Mouse (Mus musculus) spleen, postnatal 10 days (tissue): ENCODE measurements at regions not wholly inside any gene's neighbourhood (a gene's known extent, or its start where the extent isn't known, plus 50 kb on each side); places are given as distances from the start of the nearest gene placed in this dataset.

ENCODE experiments used
- DNase-seq, 2 experiments: peaks; one replicate each; pipeline ENCODE4 v3.0.0; 2021 to 2022; ENCODE audit warnings: low spot score in 2 of 2

DNA sequence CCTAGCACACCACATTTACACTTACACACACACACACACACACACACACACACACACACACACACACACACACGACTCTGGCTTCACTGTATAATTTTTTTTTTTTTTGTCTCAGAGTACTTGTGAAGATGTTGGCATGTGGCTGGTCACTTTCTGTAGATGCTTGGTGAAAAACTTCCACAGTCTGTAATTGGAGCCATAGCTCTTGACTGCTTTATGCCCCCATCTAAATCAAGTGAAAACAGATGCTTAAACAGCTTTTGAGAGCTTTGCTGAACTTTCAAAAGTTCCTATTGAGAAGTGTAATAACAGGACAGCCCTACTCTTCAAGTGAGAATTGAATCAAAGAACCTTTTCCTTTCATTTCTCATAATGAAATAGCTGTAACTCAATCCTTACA lies 317.7 kb downstream of the Gm21750 start:
- no peak for DNase-seq

DNA sequence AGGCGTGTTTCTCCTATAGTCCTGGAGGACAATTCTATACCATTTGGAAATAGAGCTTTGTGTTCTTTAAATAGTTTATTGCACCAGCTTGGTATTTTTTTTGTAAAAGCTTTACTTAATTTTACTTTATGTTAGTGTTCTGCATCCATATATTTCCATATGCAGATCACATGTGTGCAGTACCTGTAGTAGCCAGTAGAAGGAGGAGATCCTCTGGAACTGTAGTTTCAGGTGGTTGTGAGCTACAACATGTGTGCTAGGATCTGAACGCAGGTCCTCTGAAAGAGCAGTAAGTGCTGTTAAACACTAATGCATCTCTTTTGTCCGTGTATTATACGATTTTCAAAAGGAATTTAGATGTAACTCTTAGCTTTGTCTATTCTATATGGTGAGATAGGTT lies 335.2 kb downstream of the Gm21750 start:
- DNase-seq: no peak

DNA sequence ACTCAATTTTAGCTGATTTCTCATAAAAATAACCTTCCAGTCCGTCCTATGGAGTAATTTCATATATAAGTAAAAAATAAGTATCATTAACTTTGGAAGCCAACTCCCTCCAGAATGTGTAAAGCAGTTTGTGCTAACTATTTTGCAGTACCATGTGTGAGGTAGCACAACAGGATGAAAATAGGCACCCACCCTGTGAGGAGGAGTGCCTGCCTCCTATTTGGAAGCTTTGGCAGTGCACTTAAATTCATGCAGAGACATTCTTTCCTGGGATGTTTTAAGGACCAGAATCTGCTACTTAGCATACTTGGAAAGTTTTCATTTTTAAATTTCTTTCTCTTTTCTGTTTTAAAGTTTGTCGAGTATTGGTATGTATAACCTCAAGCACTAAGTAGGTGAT lies 336.8 kb downstream of the Gm21750 start:
- DNase-seq: no peak

DNA sequence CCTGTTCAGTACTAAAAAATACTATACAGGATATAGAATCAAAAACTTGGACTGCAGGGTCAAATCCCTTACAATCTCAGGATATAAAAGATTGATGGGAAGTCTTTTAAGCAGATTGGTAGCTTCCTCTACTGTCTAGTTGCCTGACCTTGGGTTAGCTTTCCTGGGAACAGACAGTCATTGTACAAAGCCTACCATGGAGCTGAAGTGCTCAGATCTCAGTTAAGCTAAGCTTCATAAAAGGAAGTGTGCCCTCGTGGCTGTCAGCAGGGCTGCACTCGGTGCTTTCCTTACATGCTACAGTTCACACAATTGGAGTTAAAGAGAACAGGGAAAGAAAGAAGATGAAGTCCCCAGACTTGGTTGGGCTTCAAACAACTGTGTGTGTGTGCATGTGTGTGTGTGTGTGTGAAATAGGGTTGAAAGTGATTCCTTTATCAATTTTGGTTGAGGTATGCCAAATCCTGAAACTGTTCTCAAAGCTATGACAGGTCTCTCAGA lies 338.4 kb downstream of the Gm21750 start:
- DNase-seq: no peak

DNA sequence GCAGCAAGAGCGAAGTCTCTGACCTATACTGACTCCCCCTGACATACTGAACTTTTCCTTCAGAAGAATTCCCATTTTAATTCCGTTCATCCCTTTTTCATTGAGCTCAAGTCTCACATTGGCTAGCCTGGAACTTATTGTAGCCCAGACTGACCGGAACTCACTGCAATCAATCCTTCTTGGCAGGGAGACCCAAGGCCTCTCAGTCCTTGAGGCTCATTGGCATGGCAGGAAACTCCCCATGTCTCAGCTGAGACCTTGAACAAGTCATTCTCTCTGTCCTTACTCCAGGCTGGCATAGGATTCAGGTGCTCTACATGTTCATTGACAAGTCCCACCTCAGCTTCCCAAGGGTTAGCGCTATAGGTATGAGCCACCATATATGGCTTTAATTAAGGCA lies 345.9 kb downstream of the Gm21750 start:
- no peak for DNase-seq

DNA sequence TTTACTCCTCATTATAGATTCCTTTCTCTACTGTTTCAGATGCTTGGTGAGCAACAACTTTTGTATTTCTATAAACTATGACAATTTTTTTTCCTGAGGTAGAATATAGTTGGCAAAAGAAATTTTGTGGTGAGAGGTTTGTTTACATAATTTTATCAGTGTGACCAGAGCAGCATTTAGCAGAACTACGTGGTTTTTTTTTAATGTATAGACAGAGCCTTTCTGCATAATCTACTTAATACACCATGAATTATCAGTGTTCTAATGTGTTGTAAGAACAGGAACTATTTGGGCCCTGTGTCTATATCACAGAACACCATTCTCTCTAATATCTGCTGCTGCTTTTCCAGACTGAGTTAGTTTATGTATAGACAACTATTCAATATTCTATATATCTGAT lies 350.5 kb downstream of the Gm21750 start:
- DNase-seq: no peak

DNA sequence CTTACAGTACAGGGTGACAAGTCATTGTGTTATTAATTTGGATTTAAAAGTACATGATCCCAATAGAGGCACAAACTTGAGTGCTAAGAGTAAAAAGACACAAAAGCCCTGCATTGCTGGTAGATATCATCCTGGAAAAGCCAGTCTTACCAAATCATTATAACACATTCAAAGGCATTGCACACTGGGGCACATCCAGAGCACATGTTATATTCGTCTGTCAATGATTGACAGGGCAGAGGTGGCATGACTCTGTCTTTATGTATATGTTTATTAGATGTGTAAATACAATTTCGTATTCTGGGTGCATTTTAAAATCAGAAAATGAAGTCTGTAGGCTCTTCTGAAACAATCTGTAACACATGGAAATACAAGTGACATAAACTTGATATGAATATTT lies 358.4 kb downstream of the Gm21750 start:
- DNase-seq: no peak

DNA sequence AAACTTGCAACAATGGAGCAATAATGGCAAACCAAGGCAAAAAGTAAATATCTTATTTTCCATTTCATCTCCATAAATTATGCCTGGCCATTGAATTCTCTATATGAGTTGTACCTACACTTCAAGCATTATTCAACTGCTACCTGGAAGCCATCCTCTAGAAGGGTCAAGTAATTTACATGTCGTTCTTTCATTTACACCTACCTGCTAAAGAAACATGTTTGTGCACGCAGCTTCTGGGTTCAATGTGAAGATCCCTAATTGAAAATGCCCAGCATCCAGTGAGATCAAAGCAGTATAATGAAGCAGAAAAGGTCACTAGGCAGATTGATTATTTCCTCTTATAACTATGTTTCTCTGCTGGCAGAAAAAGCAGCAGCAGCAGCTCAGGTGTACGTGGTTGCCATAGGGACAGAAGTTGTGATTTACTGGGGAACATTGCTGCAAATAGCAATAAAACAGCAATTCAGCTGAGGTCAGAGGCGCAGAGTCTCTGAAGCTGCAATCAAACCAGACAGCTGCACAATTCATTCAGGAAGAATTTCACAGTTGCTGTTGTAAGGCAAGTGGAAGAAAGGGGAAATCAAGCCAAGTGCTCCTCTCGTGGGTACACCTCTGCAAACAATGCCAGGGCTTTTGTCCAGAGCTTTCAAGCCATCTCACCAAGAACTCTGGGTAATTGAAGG lies 386.1 kb downstream of the Gm21750 start:
- no peak for DNase-seq

DNA sequence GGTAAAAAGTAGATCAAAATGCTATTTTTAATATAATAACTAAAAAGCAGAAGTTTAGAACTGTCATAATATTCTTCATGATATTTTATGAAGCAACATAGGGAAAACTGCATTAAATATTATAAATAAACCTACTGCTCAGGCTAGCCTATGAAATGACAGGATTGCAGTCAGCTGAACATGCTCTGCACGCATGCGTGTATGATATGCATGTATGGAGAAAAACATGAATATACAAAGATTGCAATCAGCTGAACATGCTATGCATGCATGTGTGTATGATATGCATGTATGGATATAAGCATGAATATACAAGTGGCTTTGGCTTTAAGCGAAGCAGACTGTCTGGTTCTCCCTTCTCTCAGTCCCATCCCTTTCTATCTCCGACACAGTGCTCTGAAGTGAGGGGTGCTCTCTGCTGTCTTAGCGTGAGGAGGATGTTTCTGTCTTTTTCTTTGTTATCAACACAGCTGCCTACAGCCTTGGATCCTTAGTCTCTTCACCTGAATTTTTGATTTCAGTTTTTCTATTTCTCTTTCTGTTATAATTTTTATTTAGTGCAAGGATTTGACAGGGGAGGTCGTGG lies 386.8 kb downstream of the Gm21750 start:
- no peak for DNase-seq

DNA sequence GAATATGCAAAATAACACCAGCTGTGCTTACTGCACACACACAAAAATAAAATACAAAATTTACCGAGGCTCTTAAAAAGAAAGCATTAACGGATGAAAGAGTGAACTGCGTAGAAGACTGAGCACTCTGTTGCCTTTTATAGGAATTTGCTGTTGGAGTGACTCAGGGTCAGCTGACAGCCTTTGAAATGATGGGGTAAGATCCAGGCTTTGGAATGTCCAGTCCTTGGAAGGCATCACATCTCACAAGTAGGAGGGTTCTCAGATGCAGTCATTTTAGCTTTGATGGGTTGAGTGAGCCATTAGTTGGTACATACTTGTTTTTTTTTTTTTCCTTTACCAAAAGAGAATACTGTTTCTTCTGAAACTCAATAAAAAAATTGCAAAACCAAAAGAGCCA lies 387.4 kb downstream of the Gm21750 start:
- DNase-seq: no peak

DNA sequence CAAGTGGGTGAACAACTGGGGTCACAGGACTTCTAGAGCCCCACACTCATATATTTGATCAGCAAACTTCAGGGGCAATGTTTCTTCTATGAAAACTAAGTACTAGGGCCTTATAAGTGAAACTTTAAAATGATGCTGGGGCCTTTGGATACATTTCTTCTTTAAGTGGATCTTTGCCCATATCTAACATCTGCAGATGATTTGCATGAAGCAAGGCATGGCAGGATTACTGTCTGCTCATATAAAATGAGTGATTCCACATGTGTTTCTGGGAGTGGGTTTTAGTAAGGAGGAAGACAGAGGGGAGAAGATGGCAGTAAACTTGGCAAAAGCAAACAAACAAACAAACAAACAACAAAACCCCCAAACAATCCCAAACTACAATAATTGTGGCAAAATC lies 405.0 kb downstream of the Gm21750 start:
- no peak for DNase-seq

DNA sequence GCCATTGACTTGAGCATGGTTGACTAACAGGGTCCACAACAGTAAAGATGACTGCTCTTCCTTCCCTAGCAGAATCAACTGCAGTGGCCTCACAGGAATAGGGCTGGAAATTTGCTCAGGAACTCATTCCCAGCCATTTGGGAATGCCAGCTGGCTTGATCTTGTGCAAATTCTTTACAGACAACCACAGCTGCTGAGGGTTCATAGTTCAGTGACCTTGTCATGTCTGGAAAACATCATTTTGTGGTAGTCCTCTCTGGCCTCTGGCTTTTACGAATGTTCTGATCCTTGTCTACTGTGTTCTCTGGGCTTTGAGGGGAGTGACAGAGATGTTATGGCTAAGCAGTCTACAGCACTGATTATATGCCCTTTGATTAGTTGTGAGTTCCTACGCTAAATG lies 432.0 kb downstream of the Gm21750 start:
- no peak for DNase-seq

DNA sequence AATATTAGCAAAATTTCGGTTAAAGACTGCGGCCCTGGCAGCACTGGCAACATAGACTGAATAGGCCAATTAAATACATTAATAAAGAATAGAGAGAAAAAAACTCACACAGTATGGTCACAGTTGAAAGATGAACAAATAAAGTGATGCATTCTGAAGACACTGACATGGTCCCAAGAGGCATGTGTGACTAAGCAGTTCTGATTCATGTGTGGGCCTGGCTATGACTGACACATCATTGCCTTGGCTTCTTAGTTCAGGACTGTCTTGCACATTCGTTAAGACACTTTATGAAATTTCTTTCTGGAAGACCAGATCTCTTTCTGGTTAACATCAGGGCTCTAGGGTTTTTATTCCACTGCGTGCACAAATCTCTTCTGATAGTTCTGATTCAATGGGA lies 438.7 kb downstream of the Gm21750 start:
- DNase-seq: no peak

DNA sequence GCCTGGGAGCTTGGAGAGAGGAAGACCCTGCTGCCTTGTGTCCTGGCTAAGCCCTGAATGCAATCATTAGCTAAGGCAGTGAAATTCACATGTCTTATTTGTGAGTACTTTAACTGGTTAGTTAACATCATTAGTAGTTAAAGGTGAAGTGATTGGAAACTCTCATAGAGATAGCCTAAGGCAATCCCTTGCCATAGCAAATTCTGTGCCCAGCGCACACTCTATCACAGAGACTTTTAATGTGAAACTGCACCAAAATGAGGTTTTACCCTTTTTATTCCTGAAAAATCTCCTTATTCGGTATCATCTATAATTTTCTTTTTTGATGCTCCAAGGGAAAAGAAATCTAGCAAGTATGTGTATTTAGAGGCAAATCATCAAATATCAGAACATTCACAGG lies 451.6 kb downstream of the Gm21750 start:
- no peak for DNase-seq

DNA sequence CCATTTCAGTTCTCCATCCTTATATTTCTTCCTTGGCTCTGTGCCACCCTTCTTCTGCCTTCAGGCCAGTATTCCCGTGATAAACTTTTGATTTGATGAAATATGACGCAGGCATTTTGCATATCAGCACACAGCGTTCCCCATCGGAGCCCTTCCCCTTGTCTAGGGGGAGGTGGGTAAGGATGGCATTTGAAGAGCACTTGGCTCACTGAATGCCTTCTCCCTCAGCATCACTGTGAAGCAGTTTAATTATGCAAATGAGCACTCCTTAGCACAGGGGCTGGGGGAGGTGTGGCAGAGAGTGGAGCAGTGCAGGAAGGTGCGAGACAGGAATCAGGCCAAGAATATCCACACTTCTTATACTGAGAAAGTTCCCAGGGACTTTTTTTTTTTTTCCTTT lies 452.1 kb downstream of the Gm21750 start:
- DNase-seq: no peak

DNA sequence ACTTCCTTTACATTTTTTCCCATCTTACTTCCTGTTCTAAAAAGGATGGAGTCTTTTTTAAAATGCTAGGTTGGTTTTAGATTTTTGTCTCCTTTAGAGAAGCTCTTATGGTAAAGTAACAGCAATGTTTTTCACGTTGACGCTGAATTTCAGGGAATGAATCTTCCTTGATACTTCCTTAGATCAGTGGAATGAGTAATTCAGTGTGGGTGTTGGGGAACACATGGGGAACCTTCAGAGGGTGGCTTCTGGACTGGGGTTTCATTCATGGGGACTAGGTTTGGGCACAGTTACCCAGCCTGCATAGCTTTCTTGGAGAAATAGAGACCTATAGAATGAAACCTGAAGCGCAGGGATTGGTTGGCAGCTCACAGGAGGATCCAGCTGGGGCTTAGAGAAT lies 452.5 kb downstream of the Gm21750 start:
- no peak for DNase-seq

DNA sequence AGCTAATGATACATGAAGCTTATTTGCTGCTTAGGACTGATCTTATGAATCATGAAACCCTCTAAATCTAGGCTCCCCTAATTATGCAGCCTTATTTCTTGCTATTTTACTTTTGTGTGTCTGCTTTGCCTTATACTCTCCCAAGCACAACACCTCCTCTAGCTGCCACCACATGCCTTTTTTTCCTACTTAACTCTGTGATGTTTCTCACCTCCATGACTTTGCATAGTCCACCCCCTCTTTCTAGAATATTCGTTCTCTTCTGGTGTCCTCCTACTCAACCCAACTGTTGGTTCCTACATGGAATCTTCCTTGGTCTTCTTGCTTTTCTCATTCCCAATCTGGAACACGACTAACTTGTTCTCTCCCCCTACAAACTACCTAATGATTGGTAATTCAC lies 456.7 kb downstream of the Gm21750 start:
- DNase-seq: no peak

DNA sequence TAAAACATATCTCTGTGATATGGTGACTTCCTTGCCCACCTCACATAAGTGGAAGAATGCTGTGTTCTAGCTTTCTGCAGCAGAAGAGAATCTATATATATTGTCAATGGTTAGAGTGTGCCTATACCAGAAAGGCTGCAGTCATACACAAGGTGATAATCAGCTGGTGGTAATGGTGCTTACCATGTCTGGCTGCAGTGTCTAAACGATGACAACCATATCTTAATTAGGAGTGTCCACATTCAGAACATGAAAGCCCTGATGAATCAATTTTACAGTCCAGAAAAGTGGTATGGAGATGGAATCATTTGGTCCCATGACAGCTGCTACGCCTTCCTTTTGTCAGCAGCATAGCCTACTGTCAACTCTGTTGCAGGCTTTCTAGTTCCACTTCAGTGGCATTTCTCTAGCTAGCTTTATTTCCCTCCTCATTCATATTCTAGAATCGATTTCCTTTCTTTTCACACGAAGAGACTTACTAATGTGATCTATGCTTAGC lies 484.2 kb downstream of the Gm21750 start:
- DNase-seq: no peak

DNA sequence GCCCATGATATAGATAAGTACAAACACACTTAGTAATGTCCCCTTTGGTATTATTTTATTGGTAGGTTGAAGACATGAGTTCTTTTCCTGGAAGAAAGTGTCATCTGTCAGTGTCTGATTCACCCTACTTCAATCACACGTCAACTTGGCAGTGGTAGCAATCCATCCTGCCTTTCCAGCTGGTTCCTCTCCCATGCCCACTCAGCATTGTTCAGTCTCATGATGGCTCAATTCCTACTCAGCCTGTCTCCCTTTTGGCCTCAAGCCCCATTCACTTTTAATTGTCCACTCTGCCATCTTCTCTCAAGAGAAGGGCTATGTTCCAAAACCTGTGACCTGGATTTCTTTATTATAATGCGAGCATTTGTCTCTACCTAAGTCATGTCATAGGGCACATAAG lies 474.4 kb upstream of the Htr2a start:
- no peak for DNase-seq

DNA sequence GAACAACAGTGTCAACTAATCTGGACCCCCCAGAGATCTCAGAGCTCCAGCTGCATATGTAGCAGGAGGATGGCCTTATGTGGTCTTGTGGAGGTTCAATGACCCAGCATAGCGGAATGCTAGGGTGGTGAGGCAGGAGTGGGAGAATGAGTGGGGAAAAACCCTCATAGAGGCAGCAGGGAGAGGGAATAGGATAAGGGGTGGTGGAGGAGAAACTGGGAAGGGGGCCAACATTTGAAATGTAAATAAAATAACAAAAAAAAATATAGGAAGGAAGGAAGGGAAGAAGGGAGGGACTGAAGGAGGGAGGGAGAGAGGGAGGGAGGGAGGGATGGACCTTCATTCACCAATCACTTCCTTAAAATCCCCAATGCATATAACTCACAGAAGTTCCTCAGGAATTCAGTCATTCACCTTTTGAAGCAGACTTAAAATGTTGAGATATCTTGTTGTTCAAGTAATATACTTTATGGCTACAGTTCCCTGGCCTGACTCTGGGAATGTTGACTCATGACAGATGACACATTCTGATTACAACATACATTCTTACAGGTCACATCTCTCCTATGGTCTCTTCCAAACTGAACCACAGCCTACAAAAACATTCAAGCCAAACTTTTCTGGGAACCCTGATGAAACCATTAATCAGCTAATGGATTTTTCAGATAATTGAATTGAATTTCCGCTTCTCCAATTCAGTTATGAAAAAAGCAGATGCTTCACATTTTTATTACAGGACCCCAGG lies 471.3 kb upstream of the Htr2a start:
- DNase-seq: no peak

DNA sequence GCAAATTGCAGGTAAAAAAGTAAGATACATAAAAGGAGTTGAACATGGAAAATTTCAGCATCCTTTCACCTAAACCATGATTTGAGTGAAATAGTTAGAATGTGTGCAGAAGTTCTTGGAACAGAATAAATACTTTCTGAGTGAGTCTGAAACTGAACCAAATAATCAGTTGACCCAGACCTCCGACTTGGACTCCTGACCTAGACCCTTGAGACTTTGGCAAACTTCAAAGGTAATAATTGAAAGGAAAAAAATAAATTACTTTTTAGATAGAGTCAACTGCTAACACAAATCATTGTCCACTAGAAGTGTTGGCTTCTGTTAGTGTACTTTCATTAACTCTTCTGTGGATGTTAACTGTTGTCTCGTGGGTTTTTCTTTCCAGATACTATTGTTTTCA lies 460.6 kb upstream of the Htr2a start:
- no peak for DNase-seq

DNA sequence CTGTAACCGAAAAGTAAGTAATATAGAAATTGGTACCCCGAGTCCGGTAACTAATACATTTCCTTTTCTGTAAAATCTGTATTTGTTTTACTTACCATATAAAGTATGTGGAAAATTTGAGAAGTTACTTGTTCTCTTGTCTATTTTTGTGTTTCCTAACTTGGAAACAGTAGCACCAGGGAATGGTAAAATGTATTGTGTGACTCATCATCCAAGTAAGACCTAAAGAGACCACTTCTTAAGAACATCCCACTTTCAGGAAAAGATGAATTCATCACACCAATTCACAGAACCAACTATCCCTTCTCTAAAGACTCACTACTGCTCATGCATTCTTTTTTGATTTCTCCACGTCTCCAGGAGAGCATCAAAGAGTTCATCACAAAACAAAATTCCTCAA lies 457.6 kb upstream of the Htr2a start:
- no peak for DNase-seq

DNA sequence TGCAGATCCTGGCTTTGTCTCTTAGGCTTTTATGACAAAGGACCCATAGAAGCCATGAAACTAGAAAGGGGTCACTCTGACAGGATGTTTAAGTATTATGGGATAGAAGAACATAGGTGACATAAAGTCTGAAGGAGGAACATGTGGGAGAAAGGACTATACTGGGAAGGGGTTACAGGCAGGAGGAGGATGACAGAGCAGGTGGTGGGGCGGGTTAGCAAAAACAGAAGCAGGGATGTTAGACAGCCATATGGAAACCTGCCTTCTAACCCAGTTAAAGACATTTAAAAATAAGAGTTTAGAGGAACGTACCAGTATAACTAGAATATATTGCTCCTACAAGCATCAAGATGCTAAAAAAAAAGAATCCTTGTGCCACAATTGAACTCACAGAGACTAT lies 438.9 kb upstream of the Htr2a start:
- no peak for DNase-seq
